Mouse (Mus musculus) erythroid progenitor cell, adult 5-6 weeks (primary cell): ENCODE results near the gene Jazf1. TPM values are rescaled to one million over a fixed set of nuclear protein-coding genes. Genes with fewer than 3 reads are reported as not detected.

Source experiments
- ATAC-seq: replicated peaks from 2 replicates; pipeline ENCODE4 v1.8.0; 2016; ENCODE audit warnings: moderate number of reproducible peaks, mild to moderate bottlenecking, moderate TSS enrichment, inconsistent platforms; ENCODE audit not compliant: poor library complexity, low FRiP score, severe bottlenecking
- total RNA-seq, 2 experiments: library from RNA; stranded (forward) in 1 of 2; stranded (reverse) in 1 of 2; fragments of 150-400 nt in 1 of 2; fragments of 186-747, 209-891 nt in 1 of 2; gene quantifications; 2 replicates each; pipeline versions ENCODE4 v1.2.3 to v1.2.4; 2015 to 2017; ENCODE audit warnings: low replicate concordance in 2 of 2

The Jazf1 gene
- total RNA-seq, 2 experiments from 2014 or later = not detected

DNA sequence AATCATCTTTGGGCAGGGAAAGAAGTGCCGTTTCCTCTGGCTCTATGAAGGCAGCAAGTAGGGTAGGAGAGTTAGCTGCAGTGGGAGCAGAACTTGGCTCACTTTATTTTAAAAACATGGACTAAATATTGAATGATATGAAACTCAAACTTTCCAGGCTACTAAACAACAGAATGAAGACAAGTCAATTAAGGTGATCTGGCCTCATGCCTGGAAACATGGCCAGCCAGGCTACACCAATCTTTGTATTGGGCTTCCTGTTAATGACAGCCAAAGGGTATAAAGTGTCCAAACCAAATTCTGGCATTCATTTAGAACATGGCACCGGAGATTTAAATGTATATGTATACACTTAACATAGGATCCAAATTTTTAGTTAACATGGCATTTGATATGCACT, 199.2 kb downstream of the Jazf1 start:
- ATAC-seq = no peak

DNA sequence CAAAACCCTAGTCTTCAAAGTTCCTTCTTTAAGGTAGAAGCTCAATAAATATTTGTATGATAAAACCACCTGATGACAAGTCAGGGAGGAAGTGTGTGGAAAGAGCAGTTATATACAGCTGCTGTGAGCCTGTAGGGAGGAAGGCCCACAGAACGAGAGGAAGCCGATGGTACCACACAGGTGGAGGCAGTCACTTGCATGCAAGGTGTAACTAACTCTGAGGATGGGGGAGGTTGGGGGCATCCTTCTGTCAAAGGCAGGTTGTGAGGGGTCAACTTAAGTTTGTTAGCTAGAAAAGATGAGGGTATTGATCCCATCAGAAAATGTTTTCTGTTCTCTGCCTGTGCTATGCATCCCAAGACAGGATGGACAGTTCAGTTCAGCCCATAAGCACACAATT, 200.1 kb downstream of the Jazf1 start:
- ATAC-seq = no peak

DNA sequence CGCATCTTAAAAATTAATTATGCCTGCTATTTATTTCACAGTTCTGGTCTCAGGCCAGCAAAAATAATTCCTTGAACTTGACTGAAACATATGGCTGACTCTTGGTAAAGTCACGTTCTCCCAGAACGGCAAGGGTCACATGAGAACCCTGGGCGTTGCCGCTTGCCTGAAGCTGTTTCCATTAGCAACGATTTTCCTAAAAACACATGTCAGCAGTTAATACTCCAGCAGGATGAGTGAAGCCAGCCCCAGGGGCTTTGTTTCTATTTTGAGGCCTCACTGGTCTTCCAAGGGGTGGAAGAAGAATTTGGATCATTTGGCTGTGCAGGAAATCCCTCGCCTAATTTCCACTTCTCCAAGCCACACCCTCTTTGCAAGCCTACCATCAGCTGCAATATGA, 206.5 kb downstream of the Jazf1 start:
- ATAC-seq = no peak

- no peak for ATAC-seq
These were observed 207.1 kb downstream of the Jazf1 start for GRCm38 (mm10) chr6:52861186-52861820.

DNA sequence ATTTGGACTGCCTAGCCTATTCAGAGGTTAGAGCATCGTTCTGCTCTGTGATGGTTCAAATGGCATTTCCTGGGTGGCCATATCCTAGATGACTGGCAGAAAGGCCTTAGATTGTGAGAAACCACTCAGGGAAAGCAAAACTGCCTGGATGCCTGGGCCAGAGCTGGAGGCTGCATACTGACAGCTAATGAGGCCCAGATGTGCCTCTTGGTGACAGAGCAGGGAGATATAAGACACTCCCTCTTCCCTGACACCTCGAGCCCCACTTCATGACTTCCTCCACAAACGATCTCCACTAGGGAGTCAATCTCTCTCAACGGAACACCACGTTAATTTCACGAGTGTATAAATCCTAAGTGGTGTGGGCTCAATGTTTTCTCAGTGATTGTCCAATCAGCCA, 207.7 kb downstream of the Jazf1 start:
- no peak for ATAC-seq

GRCm38 (mm10) chr6:52858911-52859431, 209.5 kb downstream of the Jazf1 start:
- ATAC-seq = no peak

DNA sequence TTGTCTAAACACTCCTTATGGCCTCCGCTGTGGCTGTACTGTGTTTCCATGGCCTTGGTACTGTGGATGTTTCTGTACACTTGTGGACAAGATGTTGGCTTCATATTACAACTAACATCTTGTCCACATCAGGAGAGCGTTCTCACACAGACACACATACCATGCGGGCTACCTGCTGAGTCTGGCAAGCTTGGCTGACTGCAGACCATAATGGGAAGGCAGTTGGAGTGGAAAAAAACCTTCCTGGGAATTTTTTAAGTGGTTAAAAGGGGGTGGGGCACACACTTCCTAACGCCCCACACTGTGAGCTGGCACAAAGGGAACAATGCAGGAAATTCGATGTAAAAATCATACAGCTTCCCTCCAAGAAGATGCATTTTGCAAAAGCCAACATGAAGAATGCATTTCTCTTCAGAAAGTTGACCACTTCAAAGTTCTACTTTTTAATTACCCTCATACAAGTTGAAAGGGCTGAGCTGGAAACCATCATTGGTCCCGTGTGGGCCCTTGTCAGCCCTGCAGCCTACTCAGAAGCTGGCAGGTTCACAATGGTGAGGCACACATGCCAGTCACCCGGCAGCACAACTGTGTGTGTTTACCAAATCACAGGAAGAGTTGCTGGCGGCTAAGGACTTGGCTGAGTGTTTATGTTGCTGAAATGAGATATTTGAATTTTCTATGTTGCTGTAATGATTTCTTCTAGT, 215.9 kb downstream of the Jazf1 start:
- ATAC-seq = no peak

GRCm38 (mm10) chr6:52851975-52852374, 216.5 kb downstream of the Jazf1 start:
- ATAC-seq = no peak

DNA sequence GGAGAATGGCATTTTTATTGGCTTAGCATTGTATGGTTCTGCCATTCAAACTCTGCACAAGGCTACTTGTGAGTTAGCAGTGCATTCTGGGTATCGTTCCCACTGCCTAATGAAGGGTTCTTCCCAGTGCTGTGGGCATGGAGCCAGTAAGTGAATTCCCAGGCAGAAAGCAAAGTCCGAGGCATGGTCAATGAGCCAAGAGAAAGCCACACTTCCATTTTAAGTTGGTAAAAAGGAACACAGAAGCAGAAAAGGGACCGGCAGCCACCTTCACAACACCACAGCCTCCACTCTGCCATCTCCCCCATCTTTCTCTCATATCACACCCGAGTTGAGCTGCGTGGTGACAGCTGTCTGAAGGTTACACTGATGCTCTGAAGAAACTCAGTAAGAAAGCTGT, 217.4 kb downstream of the Jazf1 start:
- no peak for ATAC-seq

- no peak for ATAC-seq
These were observed 220.2 kb downstream of the Jazf1 start for GRCm38 (mm10) chr6:52848199-52848598.

GRCm38 (mm10) chr6:52846314-52846713, 222.1 kb downstream of the Jazf1 start:
- no peak for ATAC-seq

GRCm38 (mm10) chr6:52844741-52845140, 223.7 kb downstream of the Jazf1 start:
- no peak for ATAC-seq

DNA sequence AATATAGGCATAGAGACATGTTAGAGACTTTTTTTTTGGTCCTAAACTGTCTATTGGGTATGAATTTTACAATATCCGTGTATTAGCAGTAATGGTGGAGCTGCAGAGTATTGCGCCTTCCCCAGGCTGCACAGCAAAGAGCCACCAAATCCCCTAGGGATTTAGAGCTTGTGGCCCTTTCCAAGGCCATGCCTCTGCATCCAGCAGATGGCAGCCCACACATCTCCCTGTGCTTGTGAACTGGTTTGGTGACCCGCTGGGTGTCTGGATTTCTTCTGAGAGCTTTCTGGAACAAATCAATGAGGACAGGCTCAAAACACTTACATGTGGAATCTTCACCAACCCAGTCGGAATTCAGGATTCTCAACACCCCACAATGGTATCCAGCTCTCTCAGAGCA, 225.4 kb downstream of the Jazf1 start:
- ATAC-seq = no peak

DNA sequence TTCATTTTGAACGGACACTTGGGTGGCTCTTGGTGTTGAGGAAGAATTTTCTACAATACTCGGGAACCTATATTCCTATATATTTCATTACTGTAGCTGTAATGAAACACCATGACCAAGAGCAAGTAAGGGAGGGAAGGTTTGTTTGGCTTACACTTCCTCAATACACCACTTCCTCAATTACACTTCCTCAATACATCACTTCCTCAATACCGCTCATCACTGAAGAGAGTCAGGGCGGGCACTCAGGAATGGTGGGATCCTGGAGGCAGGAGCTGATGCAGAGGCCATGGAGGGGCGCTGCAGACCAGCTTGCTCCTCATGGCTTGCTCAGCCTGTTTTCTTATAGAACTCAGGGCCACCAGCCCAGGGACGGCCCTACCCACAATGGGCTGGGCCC, 225.8 kb downstream of the Jazf1 start:
- no peak for ATAC-seq

GRCm38 (mm10) chr6:52841611-52842010, 226.8 kb downstream of the Jazf1 start:
- peak; percentile 46; the same call in 1 of the 2 replicates for ATAC-seq

- ATAC-seq = no peak
These were observed 227.8 kb downstream of the Jazf1 start for GRCm38 (mm10) chr6:52840589-52841044.

DNA sequence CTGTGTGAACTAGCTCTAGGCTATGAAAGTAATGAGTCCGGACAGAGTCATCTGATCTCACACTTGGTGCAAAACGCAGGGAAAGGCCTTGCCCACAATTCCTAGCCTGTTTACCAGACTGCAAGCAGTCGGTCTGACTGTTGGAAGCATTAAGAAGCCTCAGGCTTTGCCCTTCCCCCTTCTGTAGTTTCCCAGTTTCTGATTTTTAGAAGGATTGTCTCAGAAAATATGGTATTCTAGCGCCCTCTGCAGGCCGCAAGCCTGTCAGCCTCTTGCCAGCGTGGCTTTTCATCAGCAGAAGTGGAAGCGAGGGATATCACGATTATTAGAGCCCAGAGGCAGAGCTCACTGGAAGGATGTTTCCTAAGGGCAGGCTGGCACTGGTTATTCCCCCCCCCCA, 229.7 kb downstream of the Jazf1 start:
- ATAC-seq = no peak

DNA sequence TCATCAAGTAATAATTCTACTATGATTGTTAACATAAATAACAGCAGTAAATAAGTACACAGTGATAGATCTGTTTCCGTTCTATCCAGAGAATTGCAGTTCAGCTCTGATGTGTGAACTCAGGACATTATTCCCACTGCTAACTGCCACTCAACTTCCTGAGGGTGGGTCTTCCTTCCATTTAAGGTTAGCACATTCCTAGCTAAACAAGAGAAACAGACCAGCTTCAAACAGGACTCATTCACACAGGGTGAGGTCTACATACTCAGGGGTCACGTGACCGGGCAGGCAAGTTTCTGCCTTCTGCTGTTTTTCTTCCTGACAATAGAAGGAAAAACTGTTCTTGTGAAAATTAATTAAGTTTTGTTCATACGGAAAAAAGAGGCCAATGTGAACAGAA, 230.6 kb downstream of the Jazf1 start:
- no peak for ATAC-seq

- no peak for ATAC-seq
These were observed 232.1 kb downstream of the Jazf1 start for GRCm38 (mm10) chr6:52836201-52836950.

- no peak for ATAC-seq
These were observed 240.6 kb downstream of the Jazf1 start for GRCm38 (mm10) chr6:52827752-52828277.
